Mouse (Mus musculus): ENCODE data around the gene Gpr158.

The Gpr158 gene

DNA sequence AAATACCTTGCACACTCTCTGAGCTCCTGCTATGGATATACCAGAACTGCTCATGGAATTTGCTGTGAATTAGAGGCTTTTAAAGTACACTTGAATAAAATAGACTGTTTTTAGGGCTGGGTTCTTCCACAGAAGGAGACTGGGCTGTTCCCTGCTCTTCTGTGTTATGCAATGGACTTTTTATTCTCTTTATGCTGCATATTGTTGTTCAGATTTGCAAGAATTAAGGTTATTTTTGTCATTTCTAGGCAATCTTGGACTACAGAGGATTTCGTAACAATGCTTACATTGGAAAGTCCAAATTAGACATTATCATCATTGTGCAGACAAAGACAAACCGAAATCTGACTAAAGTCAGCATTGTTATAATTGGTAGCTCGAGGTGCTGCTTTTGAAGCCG, 298.4 kb downstream of the Gpr158 start:
- DNase-seq: no peak

- no peak for DNase-seq
Measured at GRCm38 (mm10) chr2:21676084-21676838, 308.9 kb downstream of the Gpr158 start.

DNA sequence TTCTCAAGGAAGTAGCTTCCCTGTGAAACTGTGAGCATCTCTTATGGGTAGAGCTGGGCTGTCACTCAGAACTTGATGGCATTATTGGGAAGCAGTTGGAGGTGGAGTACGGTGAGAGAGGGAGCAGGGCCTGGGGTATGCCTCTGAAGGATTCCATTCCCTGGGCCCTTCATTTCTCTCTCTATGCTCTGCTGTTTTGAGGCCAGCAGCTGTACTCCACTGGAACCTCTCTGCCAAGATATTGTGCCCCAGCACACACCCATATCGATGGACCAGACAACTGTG, 309.4 kb downstream of the Gpr158 start:
- DNase-seq: no peak

DNA sequence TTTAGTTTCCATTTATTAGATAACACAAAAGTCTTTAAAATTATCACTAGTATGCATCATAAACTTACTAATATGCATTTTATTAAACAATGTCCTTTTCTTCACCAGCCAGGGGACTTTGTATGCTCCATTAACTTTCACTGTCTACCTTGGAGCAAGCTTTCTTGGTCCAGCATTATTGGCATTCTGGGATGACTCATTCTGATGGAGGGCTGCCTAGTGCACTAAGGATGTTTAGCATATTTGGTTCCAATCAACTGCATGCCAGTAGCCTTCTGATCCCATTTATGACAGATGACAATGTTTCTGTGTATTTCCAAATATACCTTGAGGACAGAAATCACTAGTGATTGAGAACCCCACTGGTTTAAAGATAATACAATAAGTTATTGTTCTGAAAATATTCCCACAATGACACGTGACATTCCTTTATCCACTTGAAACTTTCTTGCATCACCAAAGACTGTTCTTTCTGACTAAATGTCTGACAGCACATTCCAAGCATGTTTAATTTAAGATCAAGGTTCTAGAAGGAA, 313.5 kb downstream of the Gpr158 start:
- no peak for DNase-seq

DNA sequence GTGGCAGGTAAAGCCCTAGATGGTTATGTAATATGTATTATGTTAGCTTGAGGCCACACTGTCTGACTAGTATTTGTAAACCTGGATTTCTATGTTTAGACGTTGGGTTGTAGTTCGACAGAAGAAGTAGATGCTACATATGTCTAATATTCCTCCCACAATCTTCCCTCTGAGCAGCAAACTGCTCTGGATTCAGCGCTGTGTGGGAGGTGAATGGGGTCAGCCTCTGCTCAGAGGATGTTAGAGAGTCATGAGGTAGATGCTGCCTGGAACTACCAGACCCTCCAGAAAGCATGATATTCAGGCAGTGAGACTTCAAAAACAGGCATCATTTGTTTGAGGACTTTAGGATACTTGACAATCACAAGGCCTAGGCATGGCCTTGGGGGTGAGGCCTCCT, 317.4 kb downstream of the Gpr158 start:
- DNase-seq: no peak

GRCm38 (mm10) chr2:21693128-21693527, 325.8 kb downstream of the Gpr158 start:
- DNase-seq: no peak

GRCm38 (mm10) chr2:21693807-21694594, 326.7 kb downstream of the Gpr158 start:
- DNase-seq: no peak

DNA sequence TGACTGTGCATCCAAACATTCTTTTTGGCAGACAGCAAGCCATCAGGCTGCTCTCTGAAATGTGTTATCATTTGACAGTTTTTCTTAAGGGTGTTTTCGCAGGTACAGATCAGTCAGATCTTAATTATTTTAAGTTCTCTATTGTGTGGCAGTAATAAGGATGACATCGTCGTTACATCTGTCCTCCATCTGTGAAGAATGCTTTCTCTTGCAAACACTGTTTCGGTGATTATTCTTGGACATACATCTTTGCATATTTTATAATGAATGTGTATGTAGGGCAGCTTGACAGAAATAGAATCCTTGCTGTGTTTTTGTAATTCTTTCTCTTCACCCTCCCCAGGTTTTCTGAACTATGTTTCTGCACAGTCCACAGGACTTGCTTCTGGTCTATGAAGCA, 360.7 kb downstream of the Gpr158 start:
- DNase-seq: no peak

DNA sequence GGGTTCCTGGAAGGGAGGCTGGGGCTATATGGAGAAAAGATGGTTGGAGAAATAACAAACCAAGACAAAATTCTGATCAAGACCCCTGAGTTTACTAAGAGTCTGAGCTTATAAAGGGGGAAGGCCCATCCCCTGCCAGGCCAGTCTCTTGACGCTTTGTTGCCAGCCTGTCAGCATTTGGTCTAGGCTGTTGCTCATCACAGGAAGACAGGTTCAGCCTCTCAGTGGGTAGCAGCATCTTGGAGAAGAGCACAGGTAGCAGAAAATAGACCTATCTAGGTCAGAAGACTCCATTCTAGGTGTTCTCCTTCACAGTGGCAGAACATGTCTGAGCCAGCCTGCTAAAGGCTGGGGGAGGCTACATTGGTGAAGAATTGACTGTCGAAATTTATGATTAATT, 416.4 kb downstream of the Gpr158 start:
- DNase-seq: no peak

DNA sequence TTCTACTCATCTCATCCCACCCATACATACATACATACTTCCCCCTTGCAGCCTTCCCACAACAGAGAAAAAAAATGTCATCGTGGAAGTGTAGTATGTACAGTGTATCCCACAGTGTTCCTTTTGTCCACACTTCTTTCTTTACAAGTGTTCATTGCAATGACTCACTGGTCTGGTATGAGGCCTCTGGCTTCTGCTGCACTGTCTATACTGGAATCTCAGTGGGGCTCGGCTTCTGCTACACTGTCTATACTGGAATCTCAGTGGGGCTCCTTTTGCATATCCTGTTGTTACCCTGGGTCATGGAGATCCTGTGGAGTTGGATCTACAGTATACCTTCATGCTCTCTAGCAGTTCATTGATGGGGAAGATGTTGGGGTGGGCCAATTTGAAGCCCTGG, 425.8 kb downstream of the Gpr158 start:
- no peak for DNase-seq

DNA sequence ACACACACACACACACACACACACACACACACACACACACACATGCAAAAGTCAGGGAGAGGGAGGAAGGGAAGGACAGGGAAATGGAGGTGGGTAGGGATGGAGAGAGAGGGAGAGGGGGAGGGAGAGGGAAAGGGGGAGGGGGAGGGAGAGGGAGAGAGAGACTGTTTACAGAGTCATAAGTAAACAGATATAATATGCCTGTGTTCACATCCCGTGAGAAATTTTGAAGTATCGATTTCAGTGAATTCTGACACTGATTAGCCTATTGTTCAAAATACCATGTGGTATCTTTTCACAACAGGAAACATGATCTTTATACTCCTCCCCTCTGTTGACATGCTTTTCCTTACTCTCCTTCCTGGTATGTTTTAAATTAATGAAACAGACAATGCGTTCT, 432.3 kb downstream of the Gpr158 start:
- DNase-seq: no peak

DNA sequence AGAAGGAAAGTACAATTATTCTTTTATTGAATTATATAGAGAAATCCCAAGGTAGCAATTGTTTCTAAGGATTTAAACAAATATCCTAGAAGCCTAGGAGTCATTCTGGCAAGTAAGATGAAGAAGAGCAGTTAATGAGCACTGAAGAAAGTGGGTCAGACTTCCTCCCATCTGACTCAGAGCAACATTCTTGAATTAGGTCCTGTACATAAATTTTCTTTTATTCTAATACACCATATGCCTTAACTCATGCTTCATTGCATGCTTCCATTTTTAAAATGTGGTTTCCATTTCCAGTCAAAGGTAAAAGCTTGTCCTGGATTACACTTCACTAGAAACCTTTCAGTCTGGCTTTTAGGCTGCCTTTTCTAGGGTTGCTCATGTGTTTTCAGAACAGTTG, 432.7 kb downstream of the Gpr158 start:
- DNase-seq: no peak

GRCm38 (mm10) chr2:21808510-21808909, 441.2 kb downstream of the Gpr158 start:
- DNase-seq: no peak

DNA sequence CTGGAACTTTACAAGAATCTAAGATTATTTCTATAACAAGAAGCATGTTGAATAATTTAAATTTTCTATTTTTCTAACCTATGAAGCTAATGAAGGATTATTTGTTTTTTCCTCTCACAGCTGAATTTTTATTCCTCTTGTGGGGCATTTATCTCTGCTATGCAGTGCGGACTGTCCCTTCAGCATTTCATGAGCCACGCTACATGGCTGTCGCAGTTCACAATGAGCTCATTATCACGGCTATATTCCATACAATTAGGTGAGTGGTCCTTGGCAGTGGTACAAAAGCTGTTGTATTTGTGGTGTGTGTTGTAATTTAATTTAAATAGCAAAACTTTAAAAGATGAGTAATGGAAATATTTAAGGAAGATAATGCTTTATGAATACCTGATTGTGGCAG, 443.1 kb downstream of the Gpr158 start:
- DNase-seq: no peak

DNA sequence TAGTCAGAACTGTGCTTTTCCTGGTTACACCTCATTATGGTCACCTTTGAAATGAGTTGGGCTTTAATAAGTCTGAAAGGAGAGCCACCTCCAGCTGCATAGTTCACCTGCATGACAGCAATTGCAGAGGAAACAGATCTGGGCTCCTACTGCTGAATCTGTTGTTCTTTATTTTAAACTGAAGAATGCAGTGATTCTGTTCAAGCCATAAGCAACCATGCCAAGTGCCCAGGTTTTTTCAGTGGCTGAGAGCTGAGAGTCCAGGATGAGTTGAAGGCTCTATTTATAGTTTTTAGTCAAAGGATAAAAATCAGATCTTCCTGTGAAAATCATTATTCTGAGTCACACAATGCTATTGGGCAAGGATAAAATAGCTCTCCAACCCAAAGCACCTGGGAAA, 496.7 kb downstream of the Gpr158 start:
- DNase-seq: no peak

All from kidney, adult 18-20 months (tissue).